Mouse (Mus musculus) intestine, embryonic 15.5 days (tissue): ENCODE results near the gene Hist2h3c1. TPM values are rescaled to one million over a fixed set of nuclear protein-coding genes. Genes with fewer than 3 reads are reported as not detected.

ENCODE experiments used
- ATAC-seq: fragments of 200-750 bp; cut with Nextera tagmentation; 2 replicates; pipeline ENCODE4 v1.8.0; 2017; ENCODE audit warnings: moderate TSS enrichment, moderate library complexity
- H3K27ac ChIP-seq: fragments of 300-500 bp; sonication (generic); 2 replicates; pipeline ENCODE4 v1.5.1; 2015; ENCODE audit warnings: mild to moderate bottlenecking, inconsistent platforms
- H3K27me3 ChIP-seq: fragments of 300-500 bp; sonication (generic); replicated peaks from 2 replicates; pipeline ENCODE4 v1.6.1; 2015; ENCODE audit warnings: inconsistent platforms
- H3K36me3 ChIP-seq: fragments of 300-500 bp; sonication (generic); 2 replicates; pipeline ENCODE4 v1.6.1; 2015; ENCODE audit warnings: inconsistent platforms
- H3K4me1 ChIP-seq: fragments of 300-500 bp; sonication (generic); replicated peaks from 2 replicates; pipeline ENCODE4 v1.6.1; 2015; ENCODE audit warnings: inconsistent platforms
- H3K4me2 ChIP-seq: fragments of 300-500 bp; sonication (generic); replicated peaks from 2 replicates; pipeline ENCODE4 v1.6.1; 2015; ENCODE audit warnings: mild to moderate bottlenecking, inconsistent platforms
- H3K4me3 ChIP-seq: fragments of 300-500 bp; sonication (generic); replicated peaks from 2 replicates; pipeline ENCODE4 v1.5.1; 2015; ENCODE audit warnings: inconsistent platforms
- H3K9ac ChIP-seq: fragments of 300-500 bp; sonication (generic); 2 replicates; pipeline ENCODE4 v1.6.1; 2015; ENCODE audit warnings: inconsistent platforms
- H3K9me3 ChIP-seq: fragments of 300-500 bp; sonication (generic); 2 replicates; pipeline ENCODE4 v1.6.1; 2016; ENCODE audit warnings: inconsistent platforms
- WGBS: fragments of 180-500 bp; shearing (Covaris S2); methylation state at CpG from one replicate; pipeline ENCODE4 v1.1.7; 2015; 5-methylcytosine and 5-hydroxymethylcytosine counted together
- polyA plus RNA-seq: library from polyadenylated mRNA; unstranded; fragments of >200 nt; fragmentation: Nextera tagmentation; extraction: Ambion mirVana; gene quantifications from 2 replicates; pipeline ENCODE4 v1.2.1, GENCODE M21; 2015

Hist2h3c1 gene
- polyA plus RNA-seq, 1 experiment from 2014 or later: 1.3 TPM

GRCm38 (mm10) chr3:96221640-96222038, 24.8 kb upstream of the Hist2h3c1 start:
- WGBS: 24% methylated on average over 9 of the region's 9 CpGs
- no peaks in the 10 kb centered on the region for H3K36me3 ChIP-seq
- peak overlapping the region; percentile 98 for H3K27ac ChIP-seq
- peak overlapping the region; percentile 44 for H3K9ac ChIP-seq
- H3K4me2 ChIP-seq: peak overlapping the region; percentile 83
- no peaks in the 10 kb centered on the region for H3K9me3 ChIP-seq
- H3K4me3 ChIP-seq: peak overlapping the region; percentile 56
- ATAC-seq: no peak
- H3K27me3 ChIP-seq: no peaks in the 10 kb centered on the region
- H3K4me1 ChIP-seq: peaks cover 11% of the 10 kb centered on the region; the same call in 1 of the 2 replicates

DNA sequence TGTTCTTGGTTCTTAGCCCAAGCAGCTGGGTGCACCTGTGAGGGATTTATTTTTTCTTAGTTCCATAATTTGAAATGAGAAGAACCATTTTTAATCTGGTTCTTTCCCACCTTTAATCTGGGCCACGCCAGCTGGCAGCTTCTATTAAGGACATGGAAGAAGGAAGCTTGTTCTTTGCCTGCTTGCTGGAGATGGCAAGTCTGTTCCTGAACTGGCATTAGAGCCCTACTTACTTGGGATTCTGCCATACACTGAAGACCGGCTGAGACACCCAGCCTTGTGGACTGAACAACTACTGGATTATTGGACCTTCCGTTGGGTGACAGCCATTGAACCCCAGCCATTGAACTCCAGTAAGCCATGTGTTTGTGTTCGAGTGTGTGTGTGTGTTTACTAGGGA, 23.7 kb upstream of the Hist2h3c1 start:
- no peaks in the 10 kb centered on the region for H3K9me3 ChIP-seq
- no peak overlapping the region for H3K4me3 ChIP-seq
- H3K27ac ChIP-seq: no peak overlapping the region
- H3K9ac ChIP-seq: no peak overlapping the region; the same call in 1 of the 2 replicates
- no peaks in the 10 kb centered on the region for H3K27me3 ChIP-seq
- ATAC-seq: no peak
- H3K4me1 ChIP-seq: peaks cover 11% of the 10 kb centered on the region; the same call in 1 of the 2 replicates
- peak overlapping the region; percentile 83; the same call in 1 of the 2 replicates for H3K4me2 ChIP-seq
- 88% methylated on average over 4 of the region's 4 CpGs for WGBS
- H3K36me3 ChIP-seq: no peaks in the 10 kb centered on the region

GRCm38 (mm10) chr3:96225421-96225820, 21.1 kb upstream of the Hist2h3c1 start:
- Histone ChIP-seq H3K27ac (no peak overlapping the region), H3K4me1 (peaks cover 11% of the 10 kb centered on the region; the same call in 1 of the 2 replicates), H3K27me3 (no peaks in the 10 kb centered on the region), H3K4me2 (no peak overlapping the region), H3K4me3 (no peak overlapping the region), H3K9me3 (no peaks in the 10 kb centered on the region), H3K36me3 (no peaks in the 10 kb centered on the region), H3K9ac (no peak overlapping the region)
- WGBS: 49% methylated on average over 2 of the region's 2 CpGs
- ATAC-seq: no peak

GRCm38 (mm10) chr3:96226695-96227648, 19.5 kb upstream of the Hist2h3c1 start:
- Histone ChIP-seq H3K4me2 (no peak overlapping the region), H3K9ac (no peak overlapping the region), H3K4me1 (0 out of 2 replicates have a peak, but pooled peaks cover 6% of the 10 kb centered on the region), H3K27ac (no peak overlapping the region), H3K9me3 (no peaks in the 10 kb centered on the region), H3K4me3 (no peak overlapping the region), H3K36me3 (no peaks in the 10 kb centered on the region), H3K27me3 (no peaks in the 10 kb centered on the region)
- 0 out of 2 replicates have a peak, but pooled peaks have one; percentile 40 for ATAC-seq
- WGBS: 60% methylated on average over 8 of the region's 8 CpGs

DNA sequence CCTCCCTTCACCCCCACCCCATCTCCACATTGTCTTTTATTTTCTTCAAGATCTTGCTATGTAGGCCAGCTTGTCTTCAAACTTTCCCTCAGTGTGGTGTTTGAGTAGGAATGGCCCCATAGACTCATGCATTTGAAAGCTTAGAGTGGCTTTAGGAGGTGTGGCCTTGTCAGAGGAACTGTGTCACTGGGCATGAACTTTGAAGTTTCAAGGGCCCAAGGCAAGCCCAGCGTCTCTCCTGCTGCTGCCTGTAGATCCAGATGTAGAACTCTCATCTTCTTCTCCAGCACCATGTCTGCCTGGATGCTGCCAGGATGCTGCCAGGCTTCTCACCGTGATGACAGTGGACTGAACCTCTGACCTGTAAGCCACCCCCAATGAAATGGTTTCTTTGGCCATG, 17.7 kb upstream of the Hist2h3c1 start:
- Histone ChIP-seq H3K9me3 (no peaks in the 10 kb centered on the region), H3K27me3 (no peaks in the 10 kb centered on the region), H3K4me2 (no peak overlapping the region), H3K9ac (no peak overlapping the region), H3K4me3 (no peak overlapping the region), H3K36me3 (no peaks in the 10 kb centered on the region), H3K27ac (no peak overlapping the region), H3K4me1 (0 out of 2 replicates have a peak, but pooled peaks cover under 1% of the 10 kb centered on the region)
- no peak for ATAC-seq
- 48% methylated on average over 2 of the region's 2 CpGs for WGBS

DNA sequence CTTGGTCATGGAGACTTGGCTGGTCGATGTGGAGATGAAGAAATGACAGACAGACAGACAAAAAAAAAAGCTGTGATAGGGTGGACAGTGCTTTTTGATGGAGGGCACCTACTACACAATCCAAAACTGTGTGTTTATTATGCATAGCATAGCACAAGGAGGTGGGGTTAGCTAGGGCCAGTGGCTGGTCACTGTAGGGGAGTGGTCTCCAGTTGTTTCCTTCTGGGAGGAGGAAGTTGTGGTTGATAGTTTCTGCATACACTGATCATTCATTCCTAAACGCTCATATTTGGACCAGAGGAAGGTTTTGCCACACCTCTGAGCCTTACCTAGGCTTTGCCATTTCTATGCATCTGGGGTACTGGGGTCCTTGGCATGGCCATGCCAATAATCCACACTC, 16.1 kb upstream of the Hist2h3c1 start:
- Histone ChIP-seq H3K9ac (no peak overlapping the region), H3K4me1 (no peaks in the 10 kb centered on the region), H3K4me3 (no peak overlapping the region), H3K36me3 (no peaks in the 10 kb centered on the region), H3K9me3 (no peaks in the 10 kb centered on the region), H3K27me3 (no peaks in the 10 kb centered on the region), H3K27ac (no peak overlapping the region), H3K4me2 (no peak overlapping the region)
- WGBS: 75% methylated on average over 2 of the region's 2 CpGs
- ATAC-seq: no peak

GRCm38 (mm10) chr3:96230910-96231757, 15.4 kb upstream of the Hist2h3c1 start:
- Histone ChIP-seq H3K27ac (no peak overlapping the region), H3K4me1 (no peaks in the 10 kb centered on the region), H3K9ac (no peak overlapping the region), H3K36me3 (no peaks in the 10 kb centered on the region), H3K4me2 (no peak overlapping the region), H3K27me3 (no peaks in the 10 kb centered on the region), H3K9me3 (no peaks in the 10 kb centered on the region), H3K4me3 (no peak overlapping the region)
- 78% methylated on average over 4 of the region's 4 CpGs for WGBS
- ATAC-seq: no peak

GRCm38 (mm10) chr3:96231758-96232120, 14.7 kb upstream of the Hist2h3c1 start:
- Histone ChIP-seq H3K4me3 (no peak overlapping the region), H3K27ac (no peak overlapping the region), H3K4me2 (no peak overlapping the region), H3K27me3 (no peaks in the 10 kb centered on the region), H3K4me1 (peaks cover 1% of the 10 kb centered on the region), H3K9me3 (no peaks in the 10 kb centered on the region), H3K36me3 (no peaks in the 10 kb centered on the region), H3K9ac (no peak overlapping the region)
- no peak for ATAC-seq
- WGBS: 57% methylated on average over 2 of the region's 2 CpGs

DNA sequence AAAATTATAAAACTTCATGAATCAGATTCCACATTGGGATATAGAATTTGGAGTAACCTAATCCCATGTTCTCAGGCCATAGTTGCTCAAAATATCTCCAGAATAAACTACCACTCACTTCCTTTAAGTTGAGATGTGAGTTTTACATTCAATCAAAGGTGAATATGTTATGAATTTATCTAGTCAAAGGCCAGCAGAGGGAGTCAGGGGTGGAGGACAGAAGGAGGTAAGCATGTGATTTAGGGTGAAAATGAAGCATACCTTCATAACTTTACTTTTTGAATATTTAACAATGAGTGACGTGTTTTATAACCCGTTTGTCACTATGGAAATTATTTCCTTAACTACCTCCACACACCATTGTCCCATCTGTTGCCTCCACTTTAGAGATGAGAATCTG, 11.6 kb upstream of the Hist2h3c1 start:
- no peak for ATAC-seq
- Histone ChIP-seq H3K4me2 (no peak overlapping the region), H3K27me3 (no peaks in the 10 kb centered on the region), H3K4me3 (no peak overlapping the region), H3K9ac (no peak overlapping the region), H3K36me3 (no peaks in the 10 kb centered on the region), H3K9me3 (no peaks in the 10 kb centered on the region), H3K27ac (no peak overlapping the region), H3K4me1 (peaks cover 11% of the 10 kb centered on the region)
- 89% methylated on average over 2 of the region's 2 CpGs for WGBS

DNA sequence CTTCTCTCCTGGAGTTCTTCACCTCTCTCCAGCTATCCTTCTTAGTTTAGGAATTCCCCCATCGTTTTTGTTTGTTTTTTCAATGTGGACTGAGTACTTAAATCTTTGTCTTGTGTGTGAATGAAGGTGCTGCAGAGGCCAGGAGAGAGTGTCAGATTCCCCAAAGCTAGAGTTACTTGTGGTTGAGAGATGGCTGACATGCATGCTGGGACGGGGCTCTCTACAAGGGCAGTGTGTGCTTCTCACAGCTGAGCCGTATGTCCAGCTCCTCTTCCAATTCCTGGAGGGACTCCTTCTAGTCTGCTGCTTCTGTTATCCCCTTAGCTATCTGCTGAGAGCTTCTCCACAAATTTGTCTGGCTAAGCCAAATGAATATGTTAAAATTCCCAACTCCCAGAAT, 10.6 kb upstream of the Hist2h3c1 start:
- ATAC-seq: no peak
- 61% methylated on average over 3 of the region's 3 CpGs for WGBS
- Histone ChIP-seq H3K9me3 (no peaks in the 10 kb centered on the region), H3K4me2 (no peak overlapping the region), H3K4me1 (peaks cover 11% of the 10 kb centered on the region), H3K27ac (no peak overlapping the region), H3K9ac (no peak overlapping the region), H3K4me3 (no peak overlapping the region), H3K27me3 (no peaks in the 10 kb centered on the region), H3K36me3 (no peaks in the 10 kb centered on the region)

DNA sequence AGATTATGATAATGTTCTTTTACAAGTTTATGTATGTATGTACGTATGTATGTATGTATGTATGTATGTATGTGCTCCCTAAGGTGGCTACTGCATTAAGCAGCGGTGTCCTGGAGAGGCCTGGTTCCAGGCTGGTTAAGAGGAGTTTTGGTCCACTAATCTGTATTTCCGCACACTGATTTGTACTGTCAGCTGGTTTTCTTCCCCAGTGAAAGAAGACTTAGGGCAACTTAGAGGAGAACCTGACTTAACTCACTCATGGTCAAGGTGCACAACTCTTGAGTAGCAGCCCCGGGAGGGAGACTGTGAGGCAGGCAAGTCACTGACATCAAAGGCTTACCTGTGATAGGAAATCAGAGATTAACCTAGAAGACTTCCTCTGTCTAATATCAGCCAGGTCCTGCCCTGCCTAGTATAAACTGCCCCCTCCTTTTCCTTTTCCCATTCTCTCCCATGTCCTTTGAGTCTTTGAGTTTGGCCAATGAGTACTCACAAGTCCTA, 9.6 kb upstream of the Hist2h3c1 start:
- Histone ChIP-seq H3K4me3 (peak overlapping the region; percentile 33), H3K4me2 (peak overlapping the region; percentile 59), H3K9ac (peak overlapping the region; percentile 50), H3K9me3 (no peaks in the 10 kb centered on the region), H3K4me1 (peaks cover 11% of the 10 kb centered on the region), H3K27me3 (no peaks in the 10 kb centered on the region), H3K27ac (peak overlapping the region; percentile 67), H3K36me3 (no peaks in the 10 kb centered on the region)
- WGBS: 71% methylated on average over 4 of the region's 4 CpGs
- no peak for ATAC-seq

DNA sequence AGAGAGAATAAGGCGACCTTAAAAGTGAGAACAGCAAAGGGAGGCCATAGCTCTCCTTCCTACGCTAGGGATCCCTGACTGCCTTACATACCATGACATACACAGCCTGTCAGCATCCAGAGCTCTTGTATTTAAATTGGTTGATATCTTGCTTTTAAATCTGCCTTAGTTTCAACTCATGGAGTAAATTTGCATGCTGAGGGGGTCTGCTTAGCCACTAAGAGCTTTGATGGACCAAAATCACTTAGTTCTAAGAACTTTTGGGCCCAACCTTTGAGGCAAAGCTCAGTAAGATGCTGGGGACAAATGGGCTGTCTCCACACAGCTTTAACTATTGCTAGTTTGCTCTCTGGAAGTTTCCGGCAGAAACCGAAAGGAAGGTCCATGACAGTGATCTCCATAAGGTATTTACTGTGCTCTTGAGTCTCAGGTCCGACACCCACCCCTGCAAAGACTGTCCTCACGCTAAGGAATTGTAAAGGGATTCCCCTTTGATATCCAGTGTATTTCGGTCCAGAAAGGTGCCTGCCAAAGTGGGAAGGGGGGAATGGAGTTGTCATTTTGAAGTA, 9.1 kb upstream of the Hist2h3c1 start:
- H3K4me3 ChIP-seq: peak overlapping the region; percentile 33
- peak overlapping the region; percentile 59 for H3K4me2 ChIP-seq
- WGBS: 15% methylated on average over 7 of the region's 7 CpGs
- no peaks in the 10 kb centered on the region for H3K9me3 ChIP-seq
- H3K36me3 ChIP-seq: no peaks in the 10 kb centered on the region
- peak overlapping the region; percentile 50 for H3K9ac ChIP-seq
- H3K27ac ChIP-seq: peak overlapping the region; percentile 67
- H3K27me3 ChIP-seq: no peaks in the 10 kb centered on the region
- no peak for ATAC-seq
- H3K4me1 ChIP-seq: peaks cover 11% of the 10 kb centered on the region
